Mouse (Mus musculus) cerebellum, adult 2 months (tissue): Measurements from ENCODE around the gene Nmnat2. TPM values are rescaled to one million over a fixed set of nuclear protein-coding genes. Genes with fewer than 3 reads are reported as not detected.

Experiments
- DNase-seq, 2 experiments: peaks; one replicate each; pipeline ENCODE4 v3.0.0; 2021
- H3K27ac ChIP-seq: fragments of 200-500 bp; 2 replicates; pipeline ENCODE4 v1.5.1; 2012; ENCODE audit warnings: low read length, control low read depth, inconsistent platforms; ENCODE audit not compliant: insufficient read depth
- H3K27me3 ChIP-seq: fragments of 200-500 bp; 2 replicates; pipeline ENCODE4 v1.6.1; 2012; ENCODE audit warnings: inconsistent platforms, mild to moderate bottlenecking, low read length, moderate library complexity; ENCODE audit not compliant: control insufficient read depth, insufficient read depth
- H3K4me1 ChIP-seq: fragments of 200-500 bp; 2 replicates; pipeline ENCODE4 v1.6.1; 2011; ENCODE audit warnings: low read length; ENCODE audit not compliant: control insufficient read depth, insufficient read depth
- H3K4me3 ChIP-seq: fragments of 200-500 bp; replicated peaks from 2 replicates; pipeline ENCODE3; 2011; ENCODE audit warnings: mild to moderate bottlenecking, low read depth, low read length, control low read depth; ENCODE audit not compliant: insufficient read depth
- CTCF ChIP-seq: fragments of 200-500 bp; IDR thresholded peaks from 2 replicates; pipeline ENCODE4 v1.5.1; 2011; ENCODE audit warnings: low read depth, mild to moderate bottlenecking, control low read depth, low read length, moderate library complexity, borderline replicate concordance; ENCODE audit not compliant: insufficient read depth
- POLR2A ChIP-seq: fragments of 200-500 bp; IDR thresholded peaks from 2 replicates; pipeline ENCODE4 v1.6.1; 2011; ENCODE audit warnings: low read length, control low read depth, borderline replicate concordance; ENCODE audit not compliant: insufficient read depth
- WGBS: fragments of 180-500 bp; shearing (Covaris S2); methylation state at CpG from one replicate; pipeline ENCODE4 v1.1.7; 2018; 5-methylcytosine and 5-hydroxymethylcytosine counted together
- polyA plus RNA-seq: library from polyadenylated mRNA; depleted of rRNA; stranded (reverse); fragments of >200 nt; gene quantifications from 2 replicates; pipeline ENCODE4 v1.2.3, GENCODE M21; 2012

The Nmnat2 gene
- polyA plus RNA-seq, 1 experiment: 120 TPM

- Histone ChIP-seq H3K4me1 (no peaks in the 10 kb centered on the region), H3K27me3 (no peaks in the 10 kb centered on the region), H3K4me3 (no peak overlapping the region), H3K27ac (no peak overlapping the region)
- 50% methylated on average over 9 of the region's 9 CpGs for WGBS
- TF ChIP-seq POLR2A (no peak), CTCF (peak; percentile 51; the same call in 1 of the 2 replicates)
- peak; percentile 38 to 55 for DNase-seq
Measured at GRCm38 (mm10) chr1:153101327-153101880, 146.6 kb downstream of the Nmnat2 start.

GRCm38 (mm10) chr1:153102296-153103185, 147.7 kb downstream of the Nmnat2 start:
- Histone ChIP-seq H3K4me3 (no peak overlapping the region), H3K27ac (no peak overlapping the region), H3K27me3 (no peaks in the 10 kb centered on the region), H3K4me1 (peaks cover 2% of the 10 kb centered on the region; the same call in 1 of the 2 replicates)
- 81% methylated on average over 17 of the region's 17 CpGs for WGBS
- DNase-seq: no peak
- no peak for TF ChIP-seq CTCF
- TF ChIP-seq POLR2A: no peak

GRCm38 (mm10) chr1:153103186-153103554, 148.4 kb downstream of the Nmnat2 start:
- WGBS: 98% methylated on average over 8 of the region's 8 CpGs
- H3K4me1 ChIP-seq: peaks cover 8% of the 10 kb centered on the region
- no peaks in the 10 kb centered on the region for H3K27me3 ChIP-seq
- H3K27ac ChIP-seq: no peak overlapping the region
- no peak for TF ChIP-seq POLR2A
- TF ChIP-seq CTCF: no peak
- DNase-seq: no peak
- no peak overlapping the region for H3K4me3 ChIP-seq

- H3K4me3 ChIP-seq: no peak overlapping the region
- no peak overlapping the region for H3K27ac ChIP-seq
- no peaks in the 10 kb centered on the region for H3K27me3 ChIP-seq
- H3K4me1 ChIP-seq: peaks cover 8% of the 10 kb centered on the region
- TF ChIP-seq POLR2A: no peak
- no peak for TF ChIP-seq CTCF
- 76% methylated on average over 12 of the region's 12 CpGs for WGBS
- DNase-seq: no peak
Measured at GRCm38 (mm10) chr1:153104804-153105203, 150.0 kb downstream of the Nmnat2 start.

GRCm38 (mm10) chr1:153107866-153108265, 153.1 kb downstream of the Nmnat2 start:
- H3K4me1 ChIP-seq: peaks cover 8% of the 10 kb centered on the region
- H3K27ac ChIP-seq: no peak overlapping the region
- WGBS: 17% methylated on average over 7 of the region's 7 CpGs

GRCm38 (mm10) chr1:153109346-153109745, 154.6 kb downstream of the Nmnat2 start:
- 84% methylated on average over 5 of the region's 5 CpGs for WGBS
- no peak overlapping the region for H3K27ac ChIP-seq
- H3K27me3 ChIP-seq: no peaks in the 10 kb centered on the region

More at GRCm38 (mm10) chr1:153107866-153108265, 153.1 kb downstream of the Nmnat2 start:
- peak; percentile 64 to 66 for DNase-seq
- no peak for TF ChIP-seq POLR2A
- no peak for TF ChIP-seq CTCF
- Histone ChIP-seq H3K27me3 (no peaks in the 10 kb centered on the region), H3K4me3 (no peak overlapping the region)

GRCm38 (mm10) chr1:153109836-153110235, 155.0 kb downstream of the Nmnat2 start:
- Histone ChIP-seq H3K4me3 (no peak overlapping the region), H3K27ac (no peak overlapping the region), H3K4me1 (peaks cover 8% of the 10 kb centered on the region), H3K27me3 (no peaks in the 10 kb centered on the region)
- 74% methylated on average over 3 of the region's 3 CpGs for WGBS
- TF ChIP-seq POLR2A (no peak), CTCF (no peak)
- DNase-seq: no peak

More at GRCm38 (mm10) chr1:153109346-153109745, 154.6 kb downstream of the Nmnat2 start:
- TF ChIP-seq CTCF (no peak), POLR2A (no peak)
- Histone ChIP-seq H3K4me1 (peaks cover 8% of the 10 kb centered on the region), H3K4me3 (no peak overlapping the region)
- no peak for DNase-seq
